Mouse (Mus musculus): ENCODE measurements around the gene Kcna7. TPM values are rescaled to one million over a fixed set of nuclear protein-coding genes. Genes with fewer than 3 reads are reported as not detected.

The Kcna7 gene
- total RNA-seq, 2 experiments from 2014 or later: not detected

DNA sequence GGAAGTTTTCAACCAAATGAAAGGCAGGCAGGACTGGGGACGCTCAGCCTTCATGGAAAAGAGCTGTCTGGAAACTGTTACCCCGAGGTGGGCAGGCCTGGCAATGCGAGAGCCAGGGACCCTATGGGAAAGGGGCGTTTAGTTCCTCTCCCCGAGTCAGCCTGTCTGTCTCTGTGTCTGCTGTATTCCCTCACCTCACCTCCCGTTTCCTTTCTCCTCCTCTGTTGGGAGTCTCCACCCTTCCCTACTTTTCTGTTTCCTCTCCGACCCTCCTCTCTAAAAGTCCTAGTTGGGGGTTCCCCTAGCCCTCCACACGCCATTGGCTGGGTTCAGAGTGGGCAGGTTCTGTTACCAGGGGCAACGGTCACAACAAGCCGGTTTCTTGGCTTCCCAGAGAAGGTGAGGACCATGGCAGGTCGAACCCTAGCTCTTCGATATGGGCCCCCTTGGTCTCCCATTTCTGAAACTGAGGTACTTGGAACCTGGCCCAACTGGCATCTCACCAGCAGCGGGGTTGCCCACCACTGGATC is 12.6 kb downstream of the Kcna7 start:
- ATAC-seq (replicated peaks; ENCODE audit: low FRiP score, poor library complexity, severe bottlenecking): no peak

DNA sequence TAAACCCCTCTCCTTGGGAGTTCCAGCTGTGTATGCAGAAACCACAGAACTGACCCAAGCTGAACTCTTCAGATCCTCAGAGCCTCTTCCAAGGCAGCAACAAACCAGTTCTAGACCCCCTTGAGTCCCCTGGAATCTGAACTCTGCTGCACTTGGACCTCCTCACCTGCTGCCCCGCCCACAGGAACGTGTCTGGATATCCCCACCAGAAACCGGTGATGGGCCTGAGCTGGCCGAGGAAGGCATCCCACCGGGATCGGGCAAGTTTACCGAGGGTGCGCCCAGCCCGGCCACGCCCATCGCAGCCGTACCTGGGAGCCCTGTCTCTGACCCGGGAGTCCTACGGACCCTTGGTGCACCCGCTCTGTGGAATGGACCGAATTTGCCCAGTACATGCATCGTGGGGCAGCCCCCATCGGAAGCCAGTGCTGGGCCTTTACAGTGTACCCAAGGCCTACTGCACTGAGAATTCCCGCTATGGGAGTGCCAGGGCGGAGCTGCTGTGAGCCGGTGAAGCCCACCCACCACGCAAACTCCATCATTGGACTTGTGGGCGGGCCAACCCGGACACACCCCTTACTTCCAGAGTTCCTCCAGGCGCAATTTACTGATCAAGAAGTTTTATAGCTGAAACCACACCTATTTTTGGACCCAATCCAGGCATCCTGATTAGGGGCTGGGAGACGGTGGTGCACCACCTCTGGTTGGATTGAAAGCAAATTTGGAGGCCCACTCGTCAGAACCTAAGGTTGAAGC is 14.6 kb downstream of the Kcna7 start:
- no peak for ATAC-seq (replicated peaks; ENCODE audit: low FRiP score, poor library complexity, severe bottlenecking)

DNA sequence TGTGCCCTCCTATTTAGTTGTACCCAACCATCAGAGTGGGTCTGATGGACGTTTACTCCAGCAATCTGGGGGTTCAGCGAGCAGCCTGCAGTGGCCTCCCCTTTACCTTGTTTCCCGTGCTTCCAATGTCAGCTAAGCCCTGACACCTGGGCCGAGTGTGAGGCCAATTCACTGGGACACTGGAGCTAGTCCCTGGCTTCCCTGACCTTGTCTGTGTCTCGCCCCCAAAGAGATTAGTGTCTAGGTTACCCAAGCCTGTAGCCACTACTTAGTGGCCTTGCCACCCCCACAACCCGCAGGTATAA is 15.1 kb downstream of the Kcna7 start, which contains the start of gene Lhb:
Gene Lhb, plus strand, starts transcription at position 206 of the 305 bp plus-strand sequence.
- no peak for ATAC-seq (replicated peaks; ENCODE audit: low FRiP score, poor library complexity, severe bottlenecking)

DNA sequence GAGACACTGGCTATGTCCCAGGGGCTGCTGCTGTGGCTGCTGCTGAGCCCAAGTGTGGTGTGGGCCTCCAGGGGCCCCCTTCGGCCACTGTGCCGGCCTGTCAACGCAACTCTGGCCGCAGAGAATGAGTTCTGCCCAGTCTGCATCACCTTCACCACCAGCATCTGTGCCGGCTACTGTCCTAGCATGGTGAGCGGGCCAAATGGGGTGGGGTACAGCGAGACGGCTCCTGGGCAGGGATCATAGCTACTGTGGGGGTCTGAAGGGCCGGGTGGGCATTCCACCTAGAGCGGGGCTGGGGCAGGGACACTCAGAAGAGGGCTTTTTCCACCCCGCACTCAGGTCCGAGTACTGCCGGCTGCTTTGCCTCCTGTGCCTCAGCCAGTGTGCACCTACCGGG is 15.7 kb downstream of the Kcna7 start:
- no peak for ATAC-seq (replicated peaks; ENCODE audit: low FRiP score, poor library complexity, severe bottlenecking)

DNA sequence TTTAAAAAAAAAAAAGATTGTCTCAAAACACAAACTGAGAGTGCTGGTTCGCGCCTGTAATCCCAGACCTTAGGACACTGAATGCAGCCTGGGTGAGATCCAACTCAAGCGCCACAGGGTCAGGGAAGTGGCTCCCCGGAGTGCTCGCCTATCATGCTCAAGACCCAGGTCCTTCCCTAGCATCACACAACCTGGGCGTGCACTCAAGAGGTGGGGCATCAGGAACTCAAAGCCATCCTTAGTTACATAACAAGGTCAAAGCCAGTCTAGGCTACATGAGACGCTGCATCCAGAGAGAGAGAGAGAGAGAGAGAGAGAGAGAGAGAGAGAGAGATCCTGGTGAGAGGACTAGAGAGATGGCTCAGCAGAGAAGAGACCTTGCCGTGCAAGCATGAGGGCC is 21.1 kb downstream of the Kcna7 start:
- no peak for ATAC-seq (replicated peaks; ENCODE audit: low FRiP score, poor library complexity, severe bottlenecking)

DNA sequence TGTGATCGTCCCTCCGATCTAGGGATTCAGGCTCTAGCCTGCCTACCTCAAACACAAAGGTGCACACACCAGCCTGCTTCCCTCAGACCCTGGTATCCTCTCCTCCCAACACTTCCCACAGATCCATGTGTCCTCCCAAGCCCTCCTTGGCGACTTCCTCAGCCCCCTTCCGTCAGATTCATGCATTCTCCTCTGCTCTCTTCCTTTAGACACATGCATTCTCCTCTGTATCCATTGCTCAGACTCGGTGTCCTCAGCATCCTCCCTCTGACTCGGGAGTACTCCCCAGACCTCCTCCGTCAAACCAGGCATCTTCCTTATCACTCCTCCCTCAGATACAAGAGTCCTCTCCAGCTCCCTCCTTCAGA is 28.4 kb downstream of the Kcna7 start:
- ATAC-seq (replicated peaks; ENCODE audit: low FRiP score, poor library complexity, severe bottlenecking): no peak

DNA sequence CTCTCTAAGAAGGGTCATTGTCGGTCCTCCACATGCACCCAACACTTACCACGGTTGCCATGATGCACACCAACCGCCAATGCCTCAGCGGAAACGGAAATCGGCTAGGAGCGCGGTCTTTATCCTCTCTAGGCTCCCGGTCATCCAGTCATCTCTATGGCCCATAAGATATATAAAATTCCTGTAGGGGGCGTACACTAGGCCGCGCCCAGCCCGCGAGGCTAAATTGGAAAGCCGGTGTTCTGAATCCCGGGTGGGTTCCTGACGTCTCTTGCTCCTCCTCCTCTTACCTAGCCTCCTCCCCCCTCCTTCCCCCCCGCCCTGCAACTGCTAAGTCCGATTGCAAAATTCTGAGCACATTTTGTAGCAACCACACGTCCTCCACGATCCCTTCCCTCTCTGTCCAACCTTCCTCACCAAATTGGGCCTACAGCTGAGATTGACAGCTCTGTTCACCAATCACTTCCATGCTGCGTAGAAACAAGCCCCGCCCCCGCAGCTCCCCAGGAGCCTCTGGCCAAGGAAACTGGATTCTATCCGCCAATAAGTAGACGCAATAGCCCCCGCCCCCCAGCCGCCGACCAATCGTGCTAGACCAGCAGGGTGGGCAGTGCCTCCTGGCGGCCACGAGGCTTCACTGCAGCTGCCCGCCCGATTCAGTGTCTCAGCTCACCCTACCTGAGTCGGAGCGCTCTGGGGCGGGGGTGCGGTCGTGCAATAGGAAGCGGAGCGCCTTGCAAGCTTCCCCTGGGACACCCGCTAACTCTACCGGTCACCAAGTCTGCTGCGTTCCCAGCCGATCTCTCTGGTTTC is 29.0 kb downstream of the Kcna7 start, which contains the start of gene Gys1:
Gene Gys1, plus strand, starts transcription at position 642 of the 813 bp plus-strand sequence.
- ATAC-seq (replicated peaks; ENCODE audit: low FRiP score, poor library complexity, severe bottlenecking): peak; percentile 90

DNA sequence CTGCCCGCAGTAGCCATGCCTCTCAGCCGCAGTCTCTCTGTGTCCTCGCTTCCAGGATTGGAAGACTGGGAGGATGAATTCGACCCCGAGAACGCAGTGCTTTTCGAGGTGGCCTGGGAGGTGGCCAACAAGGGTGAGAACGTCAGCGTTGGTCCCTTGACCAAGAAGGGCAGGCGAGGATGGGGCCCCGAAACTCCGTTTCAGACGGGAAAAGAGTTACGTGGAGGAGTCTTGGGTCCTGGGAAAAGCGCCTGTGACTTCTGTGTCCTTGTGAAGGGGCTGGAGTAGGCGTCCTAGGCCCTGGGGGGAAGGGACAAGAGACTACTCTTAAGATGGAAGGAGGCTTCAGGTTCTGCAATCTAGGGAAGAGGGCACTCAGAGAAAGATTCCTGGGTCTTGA is 29.6 kb downstream of the Kcna7 start:
- no peak for ATAC-seq (replicated peaks; ENCODE audit: low FRiP score, poor library complexity, severe bottlenecking)

DNA sequence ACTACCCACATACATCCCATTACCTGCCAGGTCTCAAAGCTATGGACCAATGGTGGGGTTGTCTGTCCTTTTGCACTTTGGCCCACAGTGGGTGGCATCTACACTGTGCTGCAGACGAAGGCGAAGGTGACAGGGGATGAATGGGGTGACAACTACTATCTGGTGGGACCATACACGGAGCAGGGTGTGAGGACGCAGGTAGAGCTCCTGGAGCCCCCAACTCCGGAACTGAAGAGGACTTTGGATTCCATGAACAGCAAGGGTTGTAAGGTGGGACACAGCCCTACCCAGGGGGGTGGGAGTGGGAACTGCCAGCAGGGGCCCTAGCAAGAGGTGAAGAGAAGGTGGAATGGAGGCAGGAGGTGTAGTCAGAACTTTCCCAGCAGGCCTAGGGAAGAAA is 31.0 kb downstream of the Kcna7 start:
- no peak for ATAC-seq (replicated peaks; ENCODE audit: low FRiP score, poor library complexity, severe bottlenecking)

DNA sequence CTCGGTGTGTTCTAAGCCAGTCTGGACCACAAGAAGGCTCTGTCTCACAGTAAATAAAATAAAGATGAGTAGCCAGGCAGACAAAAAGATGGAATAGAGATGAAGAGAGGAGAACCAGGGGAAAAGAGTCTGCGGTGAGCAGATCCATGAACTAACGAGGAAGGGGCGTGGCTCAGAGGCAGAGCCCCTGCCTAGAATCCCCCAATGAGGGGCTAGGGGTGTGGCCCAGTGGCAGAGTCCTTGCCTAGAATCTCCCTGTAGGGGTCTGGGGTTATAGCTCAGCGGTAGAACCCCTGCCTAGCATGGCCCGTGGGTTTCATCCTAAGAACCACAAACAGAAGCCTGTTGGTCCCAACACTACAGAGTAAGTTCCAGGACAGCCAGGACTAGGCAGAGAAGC is 31.6 kb downstream of the Kcna7 start:
- ATAC-seq (replicated peaks; ENCODE audit: low FRiP score, poor library complexity, severe bottlenecking): no peak

DNA sequence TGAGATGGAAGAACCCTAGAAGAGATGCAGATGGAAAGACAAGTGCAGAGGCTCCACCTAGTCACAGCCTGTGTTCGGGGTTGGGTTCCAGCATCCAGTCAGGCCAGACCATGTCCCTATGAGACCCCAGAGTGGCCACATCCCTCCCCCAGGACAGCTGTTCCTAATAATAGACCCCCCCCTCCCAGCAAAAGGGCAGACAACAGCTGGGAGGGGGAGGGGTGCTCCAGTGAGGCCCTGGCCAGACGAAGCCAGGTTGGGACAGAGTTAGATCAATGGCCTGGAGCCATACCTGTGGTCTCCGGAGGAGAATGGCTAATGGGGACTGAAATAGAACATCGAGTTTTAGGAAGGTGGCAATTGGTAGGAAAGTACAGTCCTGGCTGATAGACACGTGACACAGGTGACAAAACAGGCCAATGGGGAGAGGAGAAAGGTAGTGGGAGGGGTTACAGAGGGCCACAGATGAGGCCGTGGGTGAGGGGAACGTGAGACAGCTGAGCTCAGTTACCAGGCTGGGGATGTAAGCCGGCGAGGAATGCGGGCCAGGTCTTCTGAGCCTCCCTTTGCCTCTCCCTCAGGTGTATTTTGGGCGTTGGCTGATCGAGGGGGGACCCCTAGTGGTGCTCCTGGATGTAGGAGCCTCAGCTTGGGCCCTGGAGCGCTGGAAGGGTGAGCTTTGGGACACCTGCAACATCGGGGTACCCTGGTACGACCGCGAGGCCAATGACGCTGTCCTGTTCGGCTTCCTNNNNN is 32.2 kb downstream of the Kcna7 start, which contains the start of gene Ruvbl2:
Gene Ruvbl2, minus strand, starts transcription at position 576 of the 756 bp plus-strand sequence.
- no peak for ATAC-seq (replicated peaks; ENCODE audit: low FRiP score, poor library complexity, severe bottlenecking)

DNA sequence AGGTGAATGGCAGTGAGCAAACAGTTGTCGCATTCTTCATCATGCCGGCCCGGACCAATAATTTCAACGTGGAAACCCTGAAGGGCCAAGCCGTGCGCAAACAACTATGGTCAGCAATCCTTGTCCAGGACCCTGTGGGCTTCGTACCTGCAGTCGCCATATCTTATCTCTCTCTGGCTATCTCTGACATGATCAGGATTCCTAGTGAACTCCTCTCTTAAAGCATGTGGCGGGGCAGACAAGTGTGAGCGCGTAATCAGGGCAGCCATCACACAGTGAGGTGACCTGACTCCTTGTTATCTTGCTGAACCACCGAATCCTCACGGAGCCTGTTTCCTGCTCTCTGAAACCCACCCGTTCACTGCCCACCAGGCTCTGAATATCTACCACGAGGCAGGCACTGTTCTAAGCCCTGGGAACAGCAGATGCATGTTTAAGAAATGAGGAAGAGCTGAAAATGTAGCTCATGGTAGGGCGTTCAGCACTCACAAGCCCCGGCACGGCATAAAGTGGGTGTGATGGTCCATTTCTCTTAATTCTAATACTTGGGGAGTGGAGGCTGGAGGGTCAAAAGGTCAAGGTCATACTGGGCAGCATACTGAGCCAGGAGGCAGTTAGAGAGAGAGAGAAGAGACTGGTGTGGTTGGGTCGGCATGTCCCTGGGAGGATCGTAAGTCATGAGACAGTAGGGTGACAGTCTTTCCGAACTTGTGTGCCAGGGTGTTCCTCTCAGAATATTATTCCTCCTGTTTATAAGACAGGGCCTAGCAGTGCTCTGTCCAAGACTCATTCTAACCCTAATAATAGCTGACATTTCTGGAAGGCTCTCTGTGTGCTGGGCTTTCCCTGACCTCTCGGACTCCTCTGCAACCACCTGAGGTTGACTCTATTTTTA is 38.3 kb downstream of the Kcna7 start:
- no peak for ATAC-seq (replicated peaks; ENCODE audit: low FRiP score, poor library complexity, severe bottlenecking)

DNA sequence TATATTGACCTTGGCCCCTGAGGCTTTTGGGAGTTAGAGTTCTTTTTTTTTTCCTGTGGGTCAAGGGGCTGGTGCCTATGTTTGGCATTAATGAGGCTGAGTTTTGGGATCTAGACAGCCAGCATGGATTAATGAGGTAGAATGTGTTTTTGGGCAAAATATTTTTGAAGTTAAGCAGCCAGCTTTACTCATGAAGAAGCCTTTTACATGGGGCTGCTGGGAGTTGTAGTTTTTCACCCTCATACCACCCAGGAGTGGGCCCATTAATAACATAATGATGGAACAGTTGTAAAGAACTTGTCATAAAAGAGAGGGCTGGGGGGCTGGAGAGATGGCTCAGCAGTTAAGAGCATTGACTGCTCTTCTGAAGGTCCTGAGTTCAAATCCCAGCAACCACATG is 41.1 kb downstream of the Kcna7 start:
- no peak for ATAC-seq (replicated peaks; ENCODE audit: low FRiP score, poor library complexity, severe bottlenecking)

DNA sequence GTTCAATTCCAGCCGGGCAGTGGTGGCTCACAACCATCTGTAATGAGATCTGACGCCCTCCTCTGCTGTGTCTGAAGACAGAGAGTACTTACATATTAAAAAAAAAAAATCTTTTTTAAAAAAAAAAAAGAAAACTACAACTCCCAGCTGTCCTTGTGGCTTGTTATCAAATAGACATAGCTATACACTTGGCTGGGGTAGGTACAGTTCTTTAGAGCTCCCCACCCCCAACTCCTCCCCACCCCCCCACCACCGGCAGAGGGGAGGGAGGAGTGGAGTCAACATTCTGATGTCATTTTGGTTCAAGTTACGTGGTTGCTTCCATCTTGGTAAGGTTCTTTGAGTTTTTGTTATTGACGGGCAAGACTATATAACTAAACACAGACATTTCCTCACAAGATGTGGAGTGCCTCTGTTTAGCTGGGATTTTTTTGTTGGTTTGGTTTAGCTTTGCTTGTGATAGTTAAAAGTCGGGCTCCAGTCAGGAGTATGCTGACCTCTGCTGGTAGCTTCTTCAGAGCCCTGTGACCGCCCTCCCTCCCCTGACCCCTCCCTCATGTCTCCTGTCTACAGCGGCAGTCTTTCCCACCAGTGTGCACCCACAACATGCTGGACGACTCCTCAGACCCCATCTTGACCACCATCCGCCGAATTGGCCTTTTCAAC is 42.0 kb downstream of the Kcna7 start:
- no peak for ATAC-seq (replicated peaks; ENCODE audit: low FRiP score, poor library complexity, severe bottlenecking)

DNA sequence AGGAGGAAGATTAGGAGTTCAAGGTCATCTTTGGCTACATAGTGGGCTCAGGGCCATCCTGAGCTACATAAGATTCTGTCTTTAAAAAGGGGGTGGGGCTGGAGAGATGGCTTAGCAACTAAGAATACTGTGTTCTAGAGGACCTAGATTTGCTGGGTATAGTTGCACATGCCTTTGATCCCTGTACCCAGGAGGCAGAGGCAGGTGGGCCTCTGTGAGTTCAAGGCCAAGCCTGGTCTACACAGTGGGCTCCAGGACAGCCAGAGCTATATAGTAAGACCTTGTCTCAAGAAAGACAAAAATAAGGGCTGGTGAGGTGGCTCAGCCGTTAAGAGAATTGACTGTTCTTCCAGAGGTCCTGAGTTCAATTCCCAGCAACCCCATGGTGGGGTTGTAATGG is 44.5 kb downstream of the Kcna7 start:
- no peak for ATAC-seq (replicated peaks; ENCODE audit: low FRiP score, poor library complexity, severe bottlenecking)

DNA sequence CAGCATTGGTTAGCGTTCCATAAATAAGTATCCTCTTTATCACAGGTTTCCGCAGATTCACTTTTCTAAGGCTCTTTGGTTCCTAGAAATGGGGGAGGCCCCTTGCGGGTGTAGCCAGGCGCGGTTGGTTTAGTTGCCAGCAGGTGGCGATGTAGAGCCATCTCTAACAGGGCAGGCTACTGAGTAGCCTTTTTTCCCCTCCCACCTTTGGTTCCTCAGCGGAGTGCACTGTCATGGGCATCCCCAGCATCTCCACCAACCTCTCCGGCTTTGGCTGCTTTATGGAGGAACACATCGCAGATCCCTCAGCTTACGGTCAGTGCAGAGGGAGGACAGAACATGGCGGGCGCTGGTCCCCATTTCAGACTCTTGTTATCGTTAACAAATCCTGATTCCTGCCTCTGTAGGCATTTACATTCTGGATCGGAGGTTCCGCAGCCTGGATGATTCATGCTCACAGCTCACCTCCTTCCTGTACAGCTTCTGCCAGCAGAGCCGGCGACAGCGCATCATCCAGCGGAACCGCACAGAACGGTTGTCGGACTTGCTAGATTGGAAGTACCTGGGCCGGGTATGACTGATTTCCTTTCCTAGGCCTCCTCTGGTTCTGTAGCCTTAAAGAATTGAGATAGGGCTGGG is 46.0 kb downstream of the Kcna7 start:
- ATAC-seq (replicated peaks; ENCODE audit: low FRiP score, poor library complexity, severe bottlenecking): peak; percentile 90

DNA sequence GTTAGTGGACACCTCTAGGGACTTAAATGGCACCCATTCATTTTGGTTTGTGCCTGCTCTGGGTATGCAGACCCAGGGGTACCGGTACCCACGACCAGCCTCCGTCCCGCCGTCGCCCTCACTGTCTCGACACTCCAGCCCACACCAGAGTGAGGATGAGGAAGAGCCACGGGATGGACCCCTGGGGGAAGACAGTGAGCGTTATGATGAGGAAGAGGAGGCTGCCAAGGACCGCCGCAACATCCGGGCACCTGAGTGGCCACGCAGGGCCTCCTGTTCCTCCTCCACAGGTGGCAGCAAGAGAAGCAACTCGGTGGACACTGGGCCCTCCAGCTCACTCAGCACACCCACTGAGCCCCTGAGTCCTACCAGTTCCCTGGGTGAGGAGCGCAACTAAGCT is 49.5 kb downstream of the Kcna7 start:
- no peak for ATAC-seq (replicated peaks; ENCODE audit: low FRiP score, poor library complexity, severe bottlenecking)

DNA sequence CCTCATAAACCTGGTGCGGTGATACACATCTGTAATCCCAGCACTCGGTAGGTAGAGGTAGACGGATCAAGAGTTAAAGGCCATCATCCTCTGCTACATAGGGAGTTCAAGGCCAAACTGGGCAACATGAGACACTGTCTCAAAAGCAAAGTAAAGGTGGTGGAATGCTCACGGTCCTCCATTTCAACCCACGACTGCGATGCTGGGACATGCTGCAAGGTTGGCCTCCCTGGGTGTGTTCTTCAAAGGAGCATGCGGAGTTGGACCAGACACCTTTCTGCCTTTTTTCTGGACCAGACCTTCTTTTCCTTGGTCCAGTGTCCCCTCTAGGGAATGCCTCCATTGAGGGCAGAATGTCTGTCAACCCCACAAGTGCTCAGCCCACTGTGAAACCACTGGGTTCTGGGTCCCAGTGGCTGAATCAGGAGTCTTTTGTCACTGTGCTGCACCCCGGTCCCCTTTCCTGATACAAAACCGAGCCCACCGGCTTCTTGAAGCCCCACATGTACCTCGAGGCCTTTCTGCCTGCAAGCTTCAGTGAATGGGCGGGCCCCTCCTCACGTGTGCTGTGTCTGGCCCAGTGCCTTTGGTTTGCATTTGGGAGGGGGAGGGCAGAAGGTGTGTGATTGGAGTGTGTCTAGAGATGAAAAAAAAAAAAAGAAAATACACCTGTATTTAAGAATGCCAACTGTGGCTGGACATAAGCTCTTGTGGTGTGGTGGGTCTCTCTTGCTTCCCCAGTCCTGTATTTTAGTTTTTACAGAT is 50.7 kb downstream of the Kcna7 start:
- no peak for ATAC-seq (replicated peaks; ENCODE audit: low FRiP score, poor library complexity, severe bottlenecking)

Data from erythroid progenitor cell, adult 5-6 weeks (primary cell).